Mouse (Mus musculus): ENCODE measurements around the gene Sez6.

DNA sequence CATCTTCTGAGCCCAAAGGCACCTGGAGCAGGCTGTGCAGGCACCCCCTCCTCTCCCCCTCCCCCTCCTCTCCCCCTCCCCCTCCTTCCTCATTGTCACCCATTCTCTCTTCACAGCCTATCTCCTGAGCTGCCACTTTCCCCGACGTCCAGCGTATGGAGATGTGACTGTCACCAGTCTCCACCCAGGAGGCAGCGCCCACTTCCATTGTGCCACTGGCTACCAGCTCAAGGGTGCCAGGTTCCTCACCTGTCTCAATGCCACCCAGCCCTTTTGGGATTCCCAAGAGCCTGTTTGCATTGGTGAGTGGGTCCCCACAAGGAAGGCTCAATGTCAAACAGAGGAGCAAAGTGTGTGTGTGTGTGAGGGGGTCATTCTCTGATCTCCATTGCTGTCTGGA lies 38.2 kb downstream of the Sez6 start:
- TF ChIP-seq CTCF (IDR thresholded peaks at IDR 0.05; ENCODE audit: control insufficient read depth, insufficient read depth, insufficient replicate concordance, low read depth, low read length): no peak
- TF ChIP-seq POLR2A (IDR thresholded peaks at IDR 0.05; ENCODE audit: control insufficient read depth, low read depth, low read length): no peak

All from testis, adult 2 months (tissue).